Mouse (Mus musculus): ENCODE data around the gene Klhl42.

- TF ChIP-seq CTCF (IDR thresholded peaks at IDR 0.05; ENCODE audit: insufficient read depth, low read depth, low read length) (no peak), POLR2A (IDR thresholded peaks at IDR 0.05; ENCODE audit: insufficient read depth, low read depth, low read length) (no peak)
These were observed 3.6 kb downstream of the Klhl42 start for GRCm38 (mm10) chr6:147094771-147095170.

All from olfactory bulb, adult 2 months (tissue).